Mouse (Mus musculus): ENCODE results near the gene Tmem139.

DNA sequence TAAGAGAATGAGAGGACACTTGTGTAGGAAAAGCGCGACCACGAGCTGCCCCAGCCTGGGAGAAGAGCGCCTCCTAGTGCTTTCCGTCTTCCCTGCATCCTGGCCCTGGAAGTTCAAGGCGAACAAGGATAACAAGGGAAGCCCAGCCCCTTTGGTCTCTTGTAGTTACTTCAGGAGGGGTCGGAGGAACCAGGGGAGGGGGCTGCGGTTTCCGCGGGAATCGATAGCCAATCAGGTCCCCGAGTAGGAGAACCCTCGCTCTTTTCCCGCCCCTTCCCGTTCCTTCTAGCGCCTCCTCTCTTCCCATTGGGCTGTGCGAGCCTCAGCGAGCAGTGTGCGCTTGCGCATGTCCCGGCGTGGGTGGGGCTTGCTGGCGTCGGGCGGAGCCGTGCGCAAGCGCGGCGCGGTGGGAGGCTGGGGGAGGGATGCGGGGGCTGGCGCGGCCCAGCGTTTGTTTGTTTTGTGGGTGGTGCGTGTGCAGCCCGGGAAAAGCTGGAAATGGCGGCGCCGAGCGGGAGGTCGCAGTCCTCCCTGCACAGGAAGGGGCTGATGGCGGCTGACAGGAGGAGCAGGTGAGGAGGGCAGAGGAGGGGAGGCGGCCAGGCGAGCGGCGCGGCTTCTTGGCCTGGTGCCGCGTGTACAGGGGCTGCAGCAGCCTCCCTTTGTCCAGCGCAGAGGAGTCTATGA lies 3.0 kb downstream of the Tmem139 start, which contains the start of gene Casp2:
- TF ChIP-seq CTCF (conservative IDR thresholded peaks at IDR 0.05; ENCODE audit: insufficient read depth, insufficient read length, low read depth, low read length) (peak; percentile 96), POLR2A (IDR thresholded peaks at IDR 0.05; ENCODE audit: low read depth, low read length) (peak; percentile 21)
